Mouse (Mus musculus) olfactory bulb, adult 2 months (tissue): ENCODE results near the gene BC035044.

Source experiments
- CTCF ChIP-seq: fragments of 200-500 bp; IDR thresholded peaks from 2 replicates; pipeline ENCODE4 v1.5.1; 2012; ENCODE audit warnings: low read depth, mild to moderate bottlenecking, low read length, moderate library complexity; ENCODE audit not compliant: insufficient read depth
- POLR2A ChIP-seq: fragments of 200-500 bp; IDR thresholded peaks from 2 replicates; pipeline ENCODE4 v1.6.1; 2012; ENCODE audit warnings: mild to moderate bottlenecking, low read depth, low read length, moderate library complexity; ENCODE audit not compliant: insufficient read depth

- no peak for TF ChIP-seq POLR2A
- TF ChIP-seq CTCF, result no peak
Measured at GRCm38 (mm10) chr6:128844586-128845080, 46.3 kb downstream of the BC035044 start.
